Mouse (Mus musculus) liver, embryonic 14.5 days (tissue): Measurements from ENCODE around the gene Map3k11. TPM values are rescaled to one million over a fixed set of nuclear protein-coding genes. Genes with fewer than 3 reads are reported as not detected.

ENCODE experiments used
- ATAC-seq: fragments of 200-750 bp; cut with Nextera tagmentation; 2 replicates; pipeline ENCODE4 v1.8.0; 2017; ENCODE audit warnings: moderate number of reproducible peaks, mild to moderate bottlenecking, moderate library complexity; ENCODE audit not compliant: insufficient read depth
- DNase-seq, 3 experiments: peaks; one replicate each; pipeline ENCODE4 v3.0.0-alpha.2; 2012 to 2013; ENCODE audit warnings: low read depth in 3 of 3, low spot score in 3 of 3
- H3K27ac ChIP-seq: fragments of 300-500 bp; sonication (generic); 2 replicates; pipeline ENCODE4 v1.5.1; 2014; ENCODE audit warnings: moderate library complexity, mild to moderate bottlenecking, control low read depth, inconsistent platforms
- H3K27me3 ChIP-seq: fragments of 300-500 bp; sonication (generic); 2 replicates; pipeline ENCODE4 v1.6.1; 2014; ENCODE audit warnings: mild to moderate bottlenecking, low read length, moderate library complexity; ENCODE audit not compliant: control insufficient read depth, insufficient read depth
- H3K36me3 ChIP-seq: fragments of 300-500 bp; sonication (generic); replicated peaks from 2 replicates; pipeline ENCODE4 v1.6.1; 2014; ENCODE audit warnings: low read depth; ENCODE audit not compliant: control insufficient read depth, insufficient read depth
- H3K4me1 ChIP-seq, 2 experiments: fragments of 200-500 bp in 1 of 2; fragments of 300-500 bp in 1 of 2; sonication (generic) in 1 of 2; replicated peaks; 2 replicates each; pipeline ENCODE4 v1.6.1; 2012 to 2014; ENCODE audit warnings: antibody characterized with exemption in 1 of 2, inconsistent platforms in 1 of 2, low read length in 1 of 2; ENCODE audit not compliant: control insufficient read depth in 2 of 2, insufficient read depth in 2 of 2
- H3K4me2 ChIP-seq: fragments of 300-500 bp; sonication (generic); 2 replicates; pipeline ENCODE4 v1.6.1; 2014; ENCODE audit warnings: low read depth, mild to moderate bottlenecking, control low read depth, moderate library complexity
- H3K4me3 ChIP-seq, 2 experiments: fragments of 200-500 bp in 1 of 2; fragments of 300-500 bp in 1 of 2; sonication (generic) in 1 of 2; 2 replicates each; pipeline ENCODE4 v1.5.1; 2012 to 2014; ENCODE audit warnings: low read depth in 2 of 2, low read length in 2 of 2, mild to moderate bottlenecking in 2 of 2, control low read depth in 1 of 2, inconsistent platforms in 1 of 2, moderate library complexity in 1 of 2; ENCODE audit not compliant: insufficient read depth in 1 of 2
- H3K9ac ChIP-seq: fragments of 300-500 bp; sonication (generic); replicated peaks from 2 replicates; pipeline ENCODE4 v1.6.1; 2014; ENCODE audit warnings: mild to moderate bottlenecking, control low read depth, moderate library complexity
- H3K9me3 ChIP-seq: fragments of 300-500 bp; sonication (generic); 2 replicates; pipeline ENCODE4 v1.6.1; 2016; ENCODE audit warnings: low read length, mixed read lengths; ENCODE audit not compliant: control insufficient read depth
- CTCF ChIP-seq: IDR thresholded peaks from 2 replicates; pipeline ENCODE4 v1.5.1; 2016; ENCODE audit warnings: antibody characterized with exemption, low read depth, control low read depth
- EP300 ChIP-seq: IDR thresholded peaks from 2 replicates; pipeline ENCODE4 v1.6.1; 2016; ENCODE audit warnings: antibody characterized with exemption, low read depth
- WGBS: fragments of 180-500 bp; shearing (Covaris S2); extraction: QIAGEN DNeasy Blood & Tissue Kit; methylation state at CpG from one replicate; pipeline ENCODE4 v1.1.7; 2014; ENCODE audit not compliant: insufficient replicate concordance; 5-methylcytosine and 5-hydroxymethylcytosine counted together
- polyA plus RNA-seq, 2 experiments: library from polyadenylated mRNA; depleted of rRNA in 1 of 2; stranded (reverse) in 1 of 2; unstranded in 1 of 2; fragments of >200 nt; fragmentation: Nextera tagmentation in 1 of 2; extraction: Ambion mirVana in 1 of 2; gene quantifications; 2 replicates each; pipeline versions ENCODE4 v1.2.1 to v1.2.3; 2012 to 2014

Gene Map3k11
- polyA plus RNA-seq, 2 experiments = 9.1 to 13.7 TPM

DNA sequence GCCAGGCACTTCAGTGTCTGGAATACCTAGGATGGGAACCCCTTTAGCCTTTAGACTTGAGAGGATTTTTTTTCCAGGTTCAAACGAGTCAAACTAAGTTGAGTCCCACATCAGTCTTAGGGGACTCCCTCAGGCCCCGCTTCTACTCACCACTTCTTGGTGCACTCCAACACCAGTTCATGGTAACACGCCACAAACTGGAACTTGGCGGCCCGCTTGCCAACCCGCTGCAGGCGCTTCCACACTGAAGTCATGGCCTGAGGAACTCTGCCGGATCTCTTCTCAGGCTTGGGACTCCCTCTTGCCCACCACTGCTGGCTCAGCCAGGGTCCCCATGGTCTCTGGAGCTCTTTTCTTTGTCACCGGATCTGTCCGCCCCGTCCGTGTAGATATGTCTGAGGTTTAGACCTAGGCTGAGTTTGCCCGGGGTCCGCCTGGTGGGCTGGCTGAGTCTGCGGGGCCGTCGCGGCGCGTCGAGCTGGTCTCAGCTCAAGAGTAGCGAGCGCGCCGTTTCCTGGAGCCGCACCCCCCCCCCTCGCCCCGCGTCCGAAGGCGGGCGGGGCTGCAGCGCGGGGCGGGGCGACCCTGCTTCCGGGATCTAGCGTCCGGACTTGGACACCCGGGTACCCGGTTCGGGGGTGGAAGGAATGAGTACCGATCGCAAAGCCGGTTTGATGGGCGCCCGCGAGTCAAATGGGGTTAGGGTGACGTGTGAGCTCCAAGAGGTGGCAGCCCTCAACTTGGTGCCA lies 37.4 kb downstream of the Map3k11 start, which contains the start of gene Ehbp1l1:
Ehbp1l1 (minus strand) TSS at position 551 of the 749 bp plus-strand sequence.
- DNase-seq (peak in 2 of 3 experiments; percentile 62 to 63), ATAC-seq (peak; percentile 26; the same call in 1 of the 2 replicates)
- H3K27ac ChIP-seq = peak within 1 kb of the TSS; percentile 98
- H3K4me1 ChIP-seq = peaks cover 38 to 51% of the 10 kb centered on the region in 2 experiments
- H3K27me3 ChIP-seq = no peaks in the 10 kb centered on the region
- H3K4me2 ChIP-seq = peak within 1 kb of the TSS; percentile 95
- peak within 1 kb of the TSS; percentile 74 to 96 for H3K4me3 ChIP-seq
- peaks cover 38% of the 10 kb centered on the region for H3K36me3 ChIP-seq
- 1% methylated on average over 47 of the region's 49 CpGs for WGBS
- H3K9me3 ChIP-seq = no peaks in the 10 kb centered on the region
- peak within 1 kb of the TSS; percentile 96 for H3K9ac ChIP-seq
- TF ChIP-seq EP300 = 0 out of 2 replicates have a peak, but pooled peaks have one; percentile 15
- no peak for TF ChIP-seq CTCF

DNA sequence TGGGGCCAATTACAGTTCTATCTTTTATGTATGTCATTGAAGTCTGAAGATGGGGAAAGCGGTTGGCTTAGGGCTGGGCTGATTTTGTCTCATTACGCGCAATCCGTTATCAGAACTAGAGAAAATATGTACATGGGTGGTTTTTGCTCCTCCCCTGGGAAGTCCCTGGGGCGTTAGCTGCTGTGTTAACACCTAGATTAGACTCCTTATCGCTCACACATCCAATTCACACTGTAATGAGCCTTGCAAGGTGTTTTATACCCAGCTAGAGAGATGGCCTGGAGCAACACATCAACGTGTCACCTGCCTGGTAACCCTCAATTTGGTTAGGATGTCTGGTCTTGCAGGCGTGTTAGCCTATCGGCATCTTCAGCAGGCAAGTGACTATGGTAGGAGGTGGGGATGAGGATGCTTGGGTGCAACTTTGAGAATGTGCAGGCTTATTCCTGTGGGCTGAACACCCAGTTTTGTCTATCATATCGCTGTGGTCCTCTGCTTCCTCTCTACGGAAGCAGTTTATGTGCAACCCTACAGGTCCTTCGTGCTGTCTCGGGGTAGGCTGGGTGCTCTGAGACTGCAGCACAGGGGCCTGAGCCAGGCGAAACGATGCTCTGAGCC lies 38.5 kb downstream of the Map3k11 start:
- Histone ChIP-seq H3K36me3 (peaks cover 26% of the 10 kb centered on the region), H3K9me3 (no peaks in the 10 kb centered on the region), H3K27ac (peak overlapping the region; percentile 98), H3K4me2 (peak overlapping the region; percentile 95), H3K4me3 (peak overlapping the region; percentile 74 to 96), H3K4me1 (peaks cover 43 to 54% of the 10 kb centered on the region in 2 experiments), H3K9ac (peak overlapping the region; percentile 96), H3K27me3 (no peaks in the 10 kb centered on the region)
- DNase-seq (peak; percentile 88 to 95 (median 91)), ATAC-seq (peak; percentile 63)
- TF ChIP-seq CTCF (no peak), EP300 (peak; percentile 85)
- WGBS = 14% methylated on average over 15 of the region's 15 CpGs

DNA sequence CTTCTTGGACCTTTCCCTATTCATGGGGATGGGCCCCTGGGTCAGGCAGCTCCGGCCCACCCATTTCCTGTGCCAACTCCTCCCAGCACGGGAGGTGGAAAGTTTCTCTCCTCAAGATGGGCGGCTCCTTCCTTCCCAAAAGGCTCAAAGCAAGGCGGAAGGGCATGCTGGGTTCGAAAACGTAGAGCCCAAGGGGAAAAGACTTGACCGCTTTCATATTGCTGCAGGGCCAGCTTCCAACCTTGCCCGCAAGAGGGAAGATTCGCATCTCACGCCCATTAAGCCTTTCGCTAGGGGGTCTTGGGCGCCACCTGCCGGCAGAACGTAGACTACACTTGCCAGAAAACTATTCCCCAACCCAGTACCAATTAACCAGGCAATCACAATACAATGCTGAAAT lies 39.2 kb downstream of the Map3k11 start:
- peaks cover 37 to 47% of the 10 kb centered on the region in 2 experiments for H3K4me1 ChIP-seq
- H3K36me3 ChIP-seq = peaks cover 20% of the 10 kb centered on the region
- DNase-seq = peak; percentile 74 to 85 (median 78)
- WGBS = under 1% methylated on average over 14 of the region's 14 CpGs
- H3K4me2 ChIP-seq = peak overlapping the region; percentile 95
- H3K9me3 ChIP-seq = no peaks in the 10 kb centered on the region
- H3K27ac ChIP-seq = peak overlapping the region; percentile 98
- H3K27me3 ChIP-seq = no peaks in the 10 kb centered on the region
- TF ChIP-seq EP300 = no peak
- TF ChIP-seq CTCF = peak; percentile 100
- ATAC-seq = no peak
- H3K4me3 ChIP-seq = peak overlapping the region; percentile 74 to 96
- peak overlapping the region; percentile 96 for H3K9ac ChIP-seq

DNA sequence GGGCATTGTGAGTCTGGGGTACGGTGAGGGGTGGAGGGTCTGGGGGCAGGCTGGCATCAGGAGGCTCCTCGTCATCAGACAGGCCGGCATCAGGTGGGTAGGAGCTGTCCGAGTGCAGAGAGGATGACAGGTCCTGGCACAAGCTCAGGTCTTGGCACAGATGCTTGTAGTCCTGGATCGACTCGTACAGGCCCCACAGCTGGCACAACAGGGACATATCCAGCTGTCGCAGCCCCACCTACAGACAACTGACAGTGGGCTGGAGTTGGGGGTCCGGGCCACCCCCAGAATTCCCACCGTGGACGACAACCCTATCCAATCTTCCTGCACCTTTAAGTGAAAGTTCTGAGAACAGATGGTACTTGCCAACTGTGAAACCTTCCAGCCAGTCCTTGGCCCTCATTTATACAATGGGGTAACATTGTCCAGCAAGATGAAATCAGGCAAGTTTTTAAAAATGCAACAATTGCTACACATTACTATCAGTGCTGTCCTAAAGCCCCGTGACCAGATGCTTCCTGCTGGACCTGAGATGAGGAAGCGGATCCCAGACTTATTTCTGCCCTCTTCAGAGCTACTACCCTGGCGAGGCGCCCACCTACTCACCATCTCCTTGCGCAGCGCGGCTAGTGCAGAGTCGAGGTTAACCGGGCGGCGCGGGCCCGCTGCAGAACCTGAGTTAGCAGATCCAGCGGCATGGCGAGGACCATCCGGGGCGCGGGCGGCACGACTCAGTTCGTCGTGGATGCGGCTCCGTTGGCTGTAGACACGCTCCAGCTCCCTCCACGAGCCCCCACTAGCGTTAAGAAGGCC lies 40.3 kb downstream of the Map3k11 start:
- no peak for ATAC-seq
- no peak for DNase-seq
- Histone ChIP-seq H3K4me1 (peaks cover 29 to 38% of the 10 kb centered on the region in 2 experiments), H3K27ac (peak overlapping the region; percentile 98), H3K9me3 (no peaks in the 10 kb centered on the region), H3K4me3 (peak overlapping the region; percentile 74 to 96), H3K36me3 (peaks cover 9% of the 10 kb centered on the region; the same call in 1 of the 2 replicates), H3K4me2 (peak overlapping the region; percentile 95), H3K27me3 (no peaks in the 10 kb centered on the region), H3K9ac (peak overlapping the region; percentile 96)
- 11% methylated on average over 37 of the region's 37 CpGs for WGBS
- no peak for TF ChIP-seq EP300
